Mouse (Mus musculus) midbrain, embryonic 10.5 days (tissue): ENCODE measurements around the gene Pnrc2. TPM values are rescaled to one million over a fixed set of nuclear protein-coding genes. Genes with fewer than 3 reads are reported as not detected.

Experiments
- DNase-seq: peaks from one replicate; pipeline ENCODE4 v3.0.0-alpha.2; 2017; ENCODE audit warnings: low spot score
- H3K27ac ChIP-seq: fragments of 300-500 bp; sonication (generic); replicated peaks from 2 replicates; pipeline ENCODE4 v1.5.1; 2016; ENCODE audit warnings: mild to moderate bottlenecking
- H3K27me3 ChIP-seq: fragments of 300-500 bp; sonication (generic); 2 replicates; pipeline ENCODE4 v1.6.1; 2016; ENCODE audit warnings: low read depth, mild to moderate bottlenecking; ENCODE audit not compliant: poor library complexity, severe bottlenecking
- H3K36me3 ChIP-seq: fragments of 300-500 bp; sonication (generic); 2 replicates; pipeline ENCODE4 v1.6.1; 2016; ENCODE audit warnings: mild to moderate bottlenecking, moderate library complexity
- H3K4me1 ChIP-seq: fragments of 300-500 bp; sonication (generic); 2 replicates; pipeline ENCODE4 v1.6.1; 2016
- H3K4me3 ChIP-seq: fragments of 300-500 bp; sonication (generic); 2 replicates; pipeline ENCODE4 v1.5.1; 2016; ENCODE audit warnings: mild to moderate bottlenecking, moderate library complexity
- H3K9me3 ChIP-seq: fragments of 300-500 bp; sonication (generic); replicated peaks from 2 replicates; pipeline ENCODE4 v1.6.1; 2016; ENCODE audit warnings: mild to moderate bottlenecking
- WGBS: fragments of 180-500 bp; shearing (Covaris S2); methylation state at CpG from one replicate; pipeline ENCODE4 v1.1.7; 2016; 5-methylcytosine and 5-hydroxymethylcytosine counted together
- polyA plus RNA-seq: library from polyadenylated mRNA; unstranded; fragments of >200 nt; fragmentation: Nextera tagmentation; extraction: Ambion mirVana; gene quantifications from 2 replicates; pipeline ENCODE4 v1.2.1, GENCODE M21; 2016

Pnrc2 gene
- polyA plus RNA-seq, 1 experiment from 2014 or later, result 225 TPM

- Histone ChIP-seq H3K4me1 (peaks cover 50% of the 10 kb centered on the region), H3K4me3 (peak overlapping the region; percentile 95), H3K9me3 (no peaks in the 10 kb centered on the region), H3K27ac (peak overlapping the region; percentile 99), H3K27me3 (no peaks in the 10 kb centered on the region), H3K36me3 (peaks cover 11% of the 10 kb centered on the region)
- DNase-seq, result no peak
- WGBS, result 67% methylated on average over 11 of the region's 11 CpGs
Observed at GRCm38 (mm10) chr4:135854630-135855029, 19.0 kb downstream of the Pnrc2 start.

DNA sequence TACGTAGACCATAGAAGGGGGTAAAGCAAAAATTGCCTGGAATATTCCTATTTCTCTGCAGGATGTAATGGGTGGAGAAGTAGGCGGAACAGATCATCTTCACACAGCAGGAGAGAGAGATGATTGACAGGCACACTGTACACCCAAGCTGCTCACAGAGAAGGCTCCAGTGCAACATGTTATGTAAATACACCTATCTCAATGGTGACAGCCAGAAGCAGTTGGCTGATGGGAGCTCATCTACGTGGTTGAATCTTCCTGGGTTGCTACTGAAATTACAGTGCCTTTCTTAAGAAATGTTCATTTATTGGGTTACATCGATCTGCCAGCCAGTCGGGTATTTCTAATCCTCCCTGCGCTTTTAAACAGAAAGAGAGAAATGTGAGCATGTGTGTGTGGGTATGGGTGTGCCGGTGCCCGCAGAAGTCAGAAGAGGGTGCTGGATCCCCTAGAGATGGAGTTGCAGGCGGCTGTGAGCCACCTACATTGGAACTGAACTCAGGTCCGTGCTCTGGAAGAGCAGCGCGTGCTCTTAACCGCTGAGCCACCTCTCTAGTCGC lies 19.6 kb downstream of the Pnrc2 start:
- Histone ChIP-seq H3K4me1 (peaks cover 45% of the 10 kb centered on the region), H3K9me3 (no peaks in the 10 kb centered on the region), H3K4me3 (0 out of 2 replicates have a peak overlapping the region, but pooled peaks have one; percentile 95), H3K36me3 (peaks cover 6% of the 10 kb centered on the region), H3K27ac (peak overlapping the region; percentile 99), H3K27me3 (no peaks in the 10 kb centered on the region)
- 94% methylated on average over 14 of the region's 14 CpGs for WGBS
- DNase-seq, result no peak

DNA sequence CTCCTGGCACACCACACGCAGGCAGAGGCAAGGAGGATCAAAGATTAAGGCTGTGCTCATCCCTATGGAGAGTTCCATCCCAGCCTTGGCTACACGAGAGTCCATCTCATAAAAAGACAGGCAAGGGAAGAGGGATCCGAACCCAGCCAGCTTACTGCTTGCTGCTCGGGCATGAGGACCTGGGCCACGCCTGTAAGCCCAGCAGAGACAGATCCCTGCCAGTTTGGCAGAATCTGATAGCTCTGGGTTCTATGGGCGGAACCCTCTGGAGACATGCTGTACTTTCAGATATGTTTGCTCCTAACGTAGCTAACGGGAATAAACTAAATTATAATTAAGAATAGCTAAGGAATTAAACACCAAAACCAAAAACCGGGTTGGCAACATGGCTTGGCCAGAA lies 21.7 kb downstream of the Pnrc2 start:
- DNase-seq, result no peak
- Histone ChIP-seq H3K36me3 (no peaks in the 10 kb centered on the region), H3K27ac (no peak overlapping the region), H3K27me3 (no peaks in the 10 kb centered on the region), H3K4me1 (peaks cover 27% of the 10 kb centered on the region), H3K4me3 (no peak overlapping the region), H3K9me3 (no peaks in the 10 kb centered on the region)
- WGBS, result 86% methylated on average over 9 of the region's 9 CpGs

DNA sequence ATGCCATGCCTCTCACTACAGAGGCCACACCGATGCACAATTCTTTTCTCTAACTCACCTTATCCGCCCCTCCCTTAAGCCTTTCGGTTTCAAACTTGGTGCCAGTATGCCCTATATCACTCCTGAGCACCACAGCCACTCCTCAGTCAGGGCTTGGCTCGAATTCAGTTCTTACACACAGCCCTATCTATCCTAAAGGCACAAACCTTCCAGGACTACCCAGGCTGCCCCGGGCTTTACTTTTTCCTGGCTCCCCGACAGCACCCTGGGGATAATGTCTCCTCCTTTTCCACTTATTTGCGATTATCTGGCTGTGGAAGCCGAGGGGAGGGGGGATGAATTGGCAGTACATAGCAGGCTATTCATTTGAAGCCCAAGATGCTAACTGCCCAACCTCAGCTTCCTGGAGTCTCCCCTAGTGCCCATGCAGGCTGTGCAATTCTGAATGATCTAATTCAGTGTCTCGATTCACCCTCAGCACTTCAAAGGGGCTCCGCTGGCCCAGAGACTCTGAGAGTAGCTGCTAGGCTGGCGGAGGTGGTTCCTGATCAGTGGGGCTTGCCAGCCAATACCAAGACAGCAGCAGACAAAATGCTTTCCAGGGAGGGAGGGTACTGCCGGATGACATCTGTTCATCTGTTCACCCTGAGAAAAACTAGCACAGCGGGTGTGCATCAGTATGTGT lies 23.1 kb downstream of the Pnrc2 start:
- WGBS, result 40% methylated on average over 13 of the region's 13 CpGs
- peak overlapping the region; percentile 59; the same call in 1 of the 2 replicates for H3K27ac ChIP-seq
- peak overlapping the region; percentile 4; the same call in 1 of the 2 replicates for H3K4me3 ChIP-seq
- H3K36me3 ChIP-seq, result no peaks in the 10 kb centered on the region
- no peak for DNase-seq
- H3K4me1 ChIP-seq, result peaks cover 27% of the 10 kb centered on the region
- H3K9me3 ChIP-seq, result no peaks in the 10 kb centered on the region
- H3K27me3 ChIP-seq, result no peaks in the 10 kb centered on the region

GRCm38 (mm10) chr4:135847581-135847980 lies 26.1 kb downstream of the Pnrc2 start:
- 70% methylated on average over 5 of the region's 5 CpGs for WGBS

GRCm38 (mm10) chr4:135844400-135844799 lies 29.2 kb downstream of the Pnrc2 start:
- H3K9me3 ChIP-seq, result 0 out of 2 replicates have a peak, but pooled peaks cover 5% of the 10 kb centered on the region
- H3K36me3 ChIP-seq, result no peaks in the 10 kb centered on the region
- 88% methylated on average over 6 of the region's 6 CpGs for WGBS
- H3K27ac ChIP-seq, result no peak overlapping the region
- H3K4me1 ChIP-seq, result no peaks in the 10 kb centered on the region
- H3K27me3 ChIP-seq, result no peaks in the 10 kb centered on the region
- no peak for DNase-seq
- no peak overlapping the region for H3K4me3 ChIP-seq

More at GRCm38 (mm10) chr4:135847581-135847980, 26.1 kb downstream of the Pnrc2 start:
- Histone ChIP-seq H3K36me3 (no peaks in the 10 kb centered on the region), H3K4me1 (peaks cover 12% of the 10 kb centered on the region), H3K27me3 (no peaks in the 10 kb centered on the region), H3K4me3 (no peak overlapping the region), H3K9me3 (0 out of 2 replicates have a peak, but pooled peaks cover 5% of the 10 kb centered on the region), H3K27ac (no peak overlapping the region)
- no peak for DNase-seq

- WGBS, result 93% methylated on average over 21 of the region's 21 CpGs
- Histone ChIP-seq H3K36me3 (no peaks in the 10 kb centered on the region), H3K9me3 (no peaks in the 10 kb centered on the region), H3K4me3 (no peak overlapping the region), H3K4me1 (peaks cover under 1% of the 10 kb centered on the region; the same call in 1 of the 2 replicates), H3K27me3 (no peaks in the 10 kb centered on the region), H3K27ac (no peak overlapping the region)
- DNase-seq, result no peak
Observed at GRCm38 (mm10) chr4:135839293-135840011, 34.2 kb downstream of the Pnrc2 start.

GRCm38 (mm10) chr4:135838925-135839292 lies 34.7 kb downstream of the Pnrc2 start:
- H3K9me3 ChIP-seq, result no peaks in the 10 kb centered on the region
- no peak for DNase-seq
- H3K4me1 ChIP-seq, result peaks cover 6% of the 10 kb centered on the region
- H3K4me3 ChIP-seq, result no peak overlapping the region
- H3K36me3 ChIP-seq, result no peaks in the 10 kb centered on the region
- no peaks in the 10 kb centered on the region for H3K27me3 ChIP-seq
- 74% methylated on average over 3 of the region's 3 CpGs for WGBS
- no peak overlapping the region for H3K27ac ChIP-seq

DNA sequence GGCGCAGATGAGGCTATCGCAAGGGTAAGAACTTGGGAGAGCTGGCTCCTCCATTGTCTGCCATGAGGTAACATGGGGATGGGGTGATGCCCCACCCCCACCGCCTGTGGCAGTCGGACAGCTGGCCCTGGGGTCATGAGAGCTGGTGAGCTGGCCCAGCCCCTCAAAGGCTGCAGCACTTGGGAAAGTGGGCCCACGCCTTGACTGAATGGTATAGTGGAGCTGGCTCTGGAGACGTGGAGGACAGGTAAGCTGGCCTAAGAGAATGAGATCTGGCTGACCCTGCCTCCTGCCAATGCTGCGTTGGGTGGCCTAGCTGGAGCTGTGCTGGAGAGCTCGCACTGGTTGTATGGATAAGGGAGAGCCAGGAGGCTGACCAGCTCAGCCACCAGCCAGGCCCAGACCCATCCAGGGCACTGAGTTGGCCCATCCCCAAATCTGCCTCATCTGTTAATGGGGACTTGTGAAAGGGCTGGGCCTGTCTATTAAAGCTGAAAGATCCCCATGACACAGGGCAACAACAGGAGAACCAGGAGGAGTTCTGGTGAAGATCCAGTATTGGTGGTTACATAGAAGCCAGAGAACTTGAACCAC lies 39.4 kb downstream of the Pnrc2 start:
- Histone ChIP-seq H3K4me3 (peak overlapping the region; percentile 24; the same call in 1 of the 2 replicates), H3K9me3 (no peaks in the 10 kb centered on the region), H3K27me3 (no peaks in the 10 kb centered on the region), H3K27ac (peak overlapping the region; percentile 84), H3K4me1 (peaks cover 30% of the 10 kb centered on the region), H3K36me3 (no peaks in the 10 kb centered on the region)
- WGBS, result 83% methylated on average over 8 of the region's 8 CpGs
- peak; percentile 24 for DNase-seq

DNA sequence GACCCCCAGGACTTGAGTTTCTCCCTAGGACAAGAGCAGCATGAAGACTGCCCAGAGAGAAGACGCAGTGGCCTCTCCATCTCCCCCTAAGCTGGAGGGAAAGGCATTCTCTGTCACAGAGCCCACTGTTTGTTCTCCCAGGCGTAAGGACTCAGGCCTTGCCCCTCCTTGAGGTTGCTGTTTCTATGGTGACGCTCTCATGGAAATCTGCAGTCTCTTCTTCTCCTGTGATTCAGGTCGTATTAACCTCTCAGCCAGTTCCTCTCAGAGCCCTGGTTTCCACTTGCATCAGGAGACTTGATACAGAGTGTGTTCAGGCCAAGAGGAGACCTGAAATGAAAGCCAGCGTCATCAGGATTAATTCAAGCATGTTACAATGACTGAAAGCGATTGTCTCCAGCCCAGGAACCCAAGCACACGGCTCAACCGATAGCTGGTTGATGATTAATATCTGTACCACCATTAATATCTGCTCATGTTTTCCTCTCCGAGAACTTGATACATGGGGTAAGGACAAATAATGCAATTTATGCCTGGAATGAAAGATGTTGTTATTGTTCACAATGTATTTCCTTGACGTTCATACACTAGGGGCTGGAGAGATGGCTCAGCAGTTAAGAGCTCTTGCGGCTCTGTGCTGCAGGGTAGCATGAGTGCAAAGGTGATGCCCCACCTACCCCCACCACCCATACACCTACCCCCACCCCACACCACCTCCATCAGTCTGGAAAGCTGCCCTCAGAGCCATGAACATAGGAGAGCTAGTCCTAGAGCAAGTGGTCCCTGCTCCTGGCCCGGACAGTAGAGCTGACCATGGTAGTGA lies 40.1 kb downstream of the Pnrc2 start:
- Histone ChIP-seq H3K27ac (peak overlapping the region; percentile 84), H3K9me3 (no peaks in the 10 kb centered on the region), H3K4me3 (peak overlapping the region; percentile 24; the same call in 1 of the 2 replicates), H3K4me1 (peaks cover 38% of the 10 kb centered on the region), H3K36me3 (no peaks in the 10 kb centered on the region), H3K27me3 (no peaks in the 10 kb centered on the region)
- peak; percentile 54 for DNase-seq
- 57% methylated on average over 12 of the region's 12 CpGs for WGBS

- Histone ChIP-seq H3K27me3 (no peaks in the 10 kb centered on the region), H3K27ac (peak overlapping the region; percentile 24), H3K9me3 (no peaks in the 10 kb centered on the region), H3K4me3 (no peak overlapping the region), H3K36me3 (no peaks in the 10 kb centered on the region), H3K4me1 (peaks cover 41% of the 10 kb centered on the region)
- 86% methylated on average over 11 of the region's 11 CpGs for WGBS
- DNase-seq, result no peak
Observed at GRCm38 (mm10) chr4:135832070-135832469, 41.6 kb downstream of the Pnrc2 start.

DNA sequence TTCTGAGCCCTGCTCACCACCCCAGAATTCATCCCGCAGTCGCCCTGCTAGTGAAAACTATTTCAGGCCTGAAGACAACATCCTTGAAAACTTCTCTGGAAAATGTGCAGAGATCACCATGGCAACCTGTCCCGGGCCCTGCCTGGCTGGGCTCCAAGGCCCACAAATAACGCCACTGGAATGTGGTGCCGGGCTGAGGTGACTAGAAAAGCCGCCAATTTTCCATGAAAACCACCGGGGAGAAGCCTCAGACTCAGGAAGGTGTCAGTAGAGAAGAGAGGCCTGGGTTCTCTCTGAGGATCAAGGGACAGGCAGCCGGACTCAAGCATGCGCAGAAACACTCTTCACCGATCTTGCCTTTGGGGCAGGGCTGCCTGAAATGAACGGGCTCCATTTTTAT lies 45.2 kb downstream of the Pnrc2 start:
- Histone ChIP-seq H3K27ac (peak overlapping the region; percentile 79), H3K4me1 (peaks cover 36% of the 10 kb centered on the region), H3K9me3 (no peaks in the 10 kb centered on the region), H3K27me3 (no peaks in the 10 kb centered on the region), H3K36me3 (no peaks in the 10 kb centered on the region), H3K4me3 (no peak overlapping the region)
- WGBS, result 35% methylated on average over 11 of the region's 11 CpGs
- peak; percentile 52 for DNase-seq
